Mouse (Mus musculus) frontal cortex, postnatal 10 days (tissue): ENCODE results near the gene Olfr1378.

Experiments
- DNase-seq, 2 experiments: peaks; one replicate each; pipeline ENCODE4 v3.0.0; 2022; ENCODE audit warnings: low spot score in 2 of 2, mixed read lengths in 1 of 2

The Olfr1378 gene

DNA sequence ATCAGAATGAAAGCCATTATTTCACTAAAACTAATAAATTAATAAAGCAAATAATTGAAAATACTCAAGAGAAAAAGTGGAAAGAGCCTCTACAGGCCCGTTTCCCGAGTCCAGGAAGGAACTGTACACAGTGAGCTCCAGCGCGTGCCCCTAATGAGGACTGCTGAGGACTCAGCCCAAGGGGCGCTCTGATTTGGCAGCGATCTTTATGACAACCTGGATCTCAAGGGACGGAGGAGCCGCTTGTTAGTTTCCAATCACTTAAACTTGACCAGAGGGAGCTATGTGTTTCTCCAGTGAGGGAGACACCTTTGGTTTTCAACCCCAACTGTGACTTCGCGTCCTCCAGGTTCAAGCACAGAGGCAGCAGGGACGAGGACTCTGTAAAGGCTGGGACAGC lies at the start of gene Olfr1378:
TSS of gene Olfr1378 (plus strand) at position 301 of the 400 bp plus-strand sequence.
- no peak for DNase-seq

DNA sequence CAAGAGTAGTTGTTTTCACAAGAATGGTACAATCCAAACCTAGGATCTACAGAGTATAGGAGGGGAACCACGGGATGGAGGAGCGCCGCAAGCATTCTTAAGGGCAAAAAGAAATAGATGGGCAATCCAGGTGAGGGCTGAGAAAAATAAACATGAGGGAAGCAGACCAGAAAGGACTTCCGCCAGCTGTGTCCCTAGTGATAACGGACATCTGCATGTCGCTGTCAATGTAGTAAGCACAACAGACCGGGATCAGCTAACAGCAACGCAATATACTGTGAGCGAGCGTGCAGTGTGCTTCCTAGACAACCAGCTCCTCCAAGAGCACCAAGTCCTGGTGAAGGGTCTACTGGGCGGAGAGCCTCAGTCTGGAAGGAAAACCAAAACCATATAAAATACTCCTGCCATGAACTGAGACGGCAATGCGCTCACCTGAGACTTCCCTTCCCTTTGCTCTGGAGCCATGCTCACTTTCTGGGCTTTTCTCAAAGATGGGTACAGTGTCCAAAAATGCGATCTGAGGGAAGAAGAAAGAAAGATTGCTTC lies 35.8 kb upstream of the Olfr1378 start:
- DNase-seq, result no peak

DNA sequence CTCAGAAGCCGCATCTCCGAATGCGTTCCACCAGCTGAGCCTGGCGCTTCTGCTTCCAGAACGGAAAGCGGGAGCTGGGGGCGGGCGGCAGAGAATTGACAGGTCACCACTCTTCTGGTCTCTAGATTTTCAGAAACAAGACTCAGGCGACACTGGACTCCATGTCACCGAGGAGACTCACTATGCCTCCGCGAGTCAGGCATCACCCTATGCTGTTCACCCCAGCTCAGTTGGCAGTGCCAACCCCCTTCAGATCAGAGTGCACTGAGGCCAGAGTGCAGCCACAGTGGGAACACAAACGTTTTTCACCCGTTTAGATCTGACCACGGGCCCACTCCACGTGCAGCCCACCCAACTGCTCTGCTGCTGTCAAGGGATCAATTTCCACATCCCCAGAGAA lies 35.3 kb upstream of the Olfr1378 start:
- DNase-seq, result peak in 1 of 2 experiments; percentile 31

DNA sequence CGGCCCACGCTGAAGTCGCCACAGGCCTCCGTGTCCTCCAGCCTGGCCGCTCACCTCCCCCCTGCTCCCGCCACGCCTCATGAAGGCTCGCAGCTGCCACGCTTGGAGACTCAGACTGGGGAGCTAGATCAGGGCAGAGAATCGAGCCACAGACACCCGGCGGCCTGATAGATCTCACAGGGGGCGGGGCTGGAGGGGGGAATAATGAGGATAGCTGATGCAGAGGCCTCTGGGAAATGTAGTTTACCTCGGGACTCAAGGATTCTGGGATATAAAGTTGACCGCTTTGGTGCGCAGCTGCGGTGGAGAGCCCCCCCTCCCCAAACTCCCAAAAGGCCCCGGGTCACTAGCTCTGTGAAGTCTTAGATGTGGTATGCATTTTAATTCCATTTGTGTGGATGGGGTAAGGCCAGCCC lies 34.9 kb upstream of the Olfr1378 start, which contains the start of gene Zfp354b:
TSS of gene Zfp354b (minus strand) at position 183 of the 416 bp plus-strand sequence.
- peak; percentile 83 to 87 for DNase-seq

DNA sequence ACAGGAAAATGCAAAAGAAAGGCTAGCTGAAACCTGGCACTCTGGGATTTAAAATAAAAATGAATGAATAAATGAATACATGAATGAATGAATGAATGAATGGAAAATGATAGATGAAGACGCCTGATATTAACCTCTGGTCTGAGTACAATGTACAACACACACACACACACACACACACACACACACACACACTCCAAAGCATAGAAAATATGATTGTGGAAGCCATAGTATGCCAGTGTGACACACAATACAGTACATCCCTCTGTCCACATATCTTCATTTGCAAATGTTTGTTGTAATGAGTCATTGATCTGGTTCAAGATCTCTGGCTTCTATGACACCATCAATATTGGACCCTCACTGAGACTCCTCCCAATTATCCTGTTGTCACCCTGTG lies 34.3 kb upstream of the Olfr1378 start:
- no peak for DNase-seq

DNA sequence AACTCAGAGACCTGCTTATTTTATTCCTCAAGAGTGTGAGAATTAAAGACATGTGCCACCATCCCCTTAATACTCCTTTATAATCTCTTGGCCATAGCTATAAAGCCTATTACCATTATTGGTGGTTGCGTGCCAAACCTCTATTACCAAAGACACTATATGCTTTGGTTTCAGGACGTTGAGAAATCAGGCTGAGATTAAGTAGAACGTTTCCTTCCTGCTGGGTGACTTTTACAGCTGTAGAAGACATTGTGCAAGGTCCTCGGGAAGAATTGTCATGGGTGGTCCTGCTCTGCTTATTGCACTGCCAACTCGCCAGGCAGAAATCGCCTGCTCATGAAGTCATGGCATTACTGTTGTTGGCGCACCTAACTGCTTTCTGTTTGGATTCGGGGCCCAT lies 27.9 kb upstream of the Olfr1378 start:
- DNase-seq, result no peak

DNA sequence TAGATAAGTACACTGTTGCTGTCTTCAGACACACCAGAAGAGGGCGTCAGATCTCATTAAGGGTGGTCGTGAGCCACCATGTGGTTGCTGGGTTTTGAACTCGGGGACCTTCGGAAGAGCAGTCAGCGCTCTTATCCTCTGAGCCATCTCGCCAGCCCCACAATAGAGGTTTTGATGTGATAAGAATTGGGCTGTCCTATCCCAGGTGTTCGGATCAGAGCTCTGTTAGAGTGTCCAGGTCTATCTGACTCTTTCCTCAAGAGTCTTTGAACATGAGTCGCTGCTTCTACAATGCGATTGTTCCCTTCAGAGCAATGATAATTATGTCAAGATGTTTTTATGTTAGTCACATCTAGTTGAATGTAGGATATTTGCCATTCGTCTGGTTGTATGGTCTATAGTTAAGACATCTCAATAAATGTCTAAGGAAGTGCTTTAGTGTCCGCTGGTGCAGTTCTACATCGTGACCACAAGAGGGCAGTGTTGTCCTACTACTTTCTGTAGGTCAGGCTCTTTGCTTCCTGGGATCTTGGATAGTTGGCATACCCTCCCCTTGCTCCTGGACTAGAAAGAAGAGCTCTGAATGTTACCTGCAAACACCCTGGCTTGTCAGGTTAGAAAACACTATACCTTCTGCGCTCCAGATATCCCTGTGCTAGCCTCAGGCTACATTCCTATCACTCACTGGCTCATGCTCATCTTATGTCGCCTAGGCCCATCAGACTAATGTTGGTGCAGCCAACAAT lies 26.5 kb upstream of the Olfr1378 start:
- DNase-seq, result no peak

DNA sequence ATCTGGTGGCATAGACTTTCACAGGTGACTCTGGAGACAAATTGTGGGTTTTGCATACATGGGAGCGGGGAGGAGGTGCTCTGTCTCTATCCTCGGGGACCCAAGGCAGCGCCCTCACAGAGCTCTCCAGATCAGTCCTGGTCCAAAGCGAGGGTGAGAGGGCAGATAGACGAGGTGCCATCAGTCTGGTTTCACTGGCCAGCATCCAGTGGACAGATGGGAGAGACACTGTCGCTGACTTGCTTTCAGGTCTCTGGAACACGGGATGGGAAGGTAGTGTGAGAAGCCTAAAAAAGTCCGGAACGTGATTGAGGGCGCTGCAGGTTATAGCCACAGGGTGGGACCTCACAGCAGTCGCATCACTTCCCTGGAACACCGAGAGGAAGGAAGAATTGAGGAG lies 23.9 kb upstream of the Olfr1378 start:
- no peak for DNase-seq

DNA sequence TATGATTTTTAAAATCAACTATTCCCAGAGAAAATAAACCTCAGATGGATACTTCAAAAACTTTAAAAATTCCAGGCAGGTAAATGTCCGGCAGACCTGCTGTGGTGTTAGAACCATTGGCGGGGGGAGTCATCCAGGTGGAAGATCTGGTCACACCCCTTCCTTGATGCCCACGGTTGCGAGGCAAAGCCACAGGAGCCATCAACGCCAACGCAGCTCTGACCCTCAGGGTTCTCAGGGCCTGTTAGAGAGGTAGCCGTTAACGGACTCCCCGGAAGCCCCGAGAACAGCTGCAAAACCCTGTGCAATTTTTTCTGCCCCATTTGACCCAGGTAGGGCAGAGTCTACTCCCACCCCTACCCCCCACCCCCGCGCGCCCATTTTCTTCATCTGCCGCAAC lies 22.8 kb upstream of the Olfr1378 start, which contains the start of gene 4933414I15Rik:
TSS of gene 4933414I15Rik (minus strand) at position 260 of the 400 bp plus-strand sequence.
- no peak for DNase-seq

DNA sequence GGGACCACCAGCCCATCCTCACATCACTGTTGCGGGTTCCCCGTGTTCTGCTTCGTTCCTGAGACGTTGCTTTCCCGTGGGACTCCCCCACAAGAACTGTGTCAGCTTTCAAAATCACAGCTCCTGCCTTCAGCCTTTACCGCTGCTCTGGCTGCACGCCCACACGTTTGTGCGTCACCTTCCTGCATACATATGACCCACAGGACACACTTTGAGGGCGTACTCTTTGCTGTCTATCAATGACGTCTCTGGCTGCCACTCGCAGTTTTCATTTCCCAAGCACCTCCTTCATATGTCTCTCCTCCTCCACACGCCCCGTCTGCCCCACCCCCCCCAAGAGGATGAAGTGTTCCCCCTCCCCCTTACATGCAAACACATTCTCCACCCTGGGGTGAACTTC lies 14.0 kb upstream of the Olfr1378 start:
- DNase-seq, result no peak

DNA sequence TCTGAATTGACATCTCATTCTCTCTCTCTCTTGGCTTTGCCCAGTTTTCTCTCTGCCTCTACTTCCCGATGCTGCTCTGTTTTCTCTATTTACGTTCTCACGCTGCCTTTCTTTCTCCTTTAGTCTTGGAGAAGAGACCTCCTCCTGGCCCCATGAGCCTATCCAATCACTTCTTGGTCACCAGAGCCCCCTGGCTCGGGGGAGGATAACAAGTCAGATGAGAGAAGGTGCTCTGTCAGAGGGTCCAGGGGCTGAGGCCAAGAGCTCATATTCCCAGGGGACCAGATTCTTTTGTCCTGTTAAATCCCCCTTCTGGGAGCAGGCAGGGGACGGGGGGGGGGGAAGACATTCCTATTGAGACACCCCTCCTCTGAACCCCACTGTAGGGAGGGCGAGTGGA lies 12.7 kb upstream of the Olfr1378 start, which contains the start of gene Prop1:
TSS of gene Prop1 (minus strand) at position 101 of the 400 bp plus-strand sequence.
- no peak for DNase-seq

DNA sequence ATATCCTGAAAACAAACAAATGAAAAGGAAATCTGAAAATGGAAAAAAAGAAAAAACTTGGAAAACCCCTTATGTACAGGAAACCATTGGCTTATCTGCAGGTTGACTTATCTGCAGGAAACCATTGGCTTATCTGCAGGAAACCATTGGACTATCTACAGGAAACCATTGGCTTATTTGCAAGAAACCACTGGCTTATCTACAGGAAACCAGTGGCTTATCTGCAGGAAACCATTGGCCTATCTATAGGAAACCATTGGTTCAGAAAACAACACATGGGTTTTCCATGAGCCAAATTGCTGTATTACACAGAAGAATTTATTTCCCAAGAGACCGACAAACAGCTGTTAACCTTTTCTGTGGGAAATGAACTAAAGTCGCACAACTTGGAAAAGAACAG lies 1.4 kb upstream of the Olfr1378 start:
- DNase-seq, result no peak

DNA sequence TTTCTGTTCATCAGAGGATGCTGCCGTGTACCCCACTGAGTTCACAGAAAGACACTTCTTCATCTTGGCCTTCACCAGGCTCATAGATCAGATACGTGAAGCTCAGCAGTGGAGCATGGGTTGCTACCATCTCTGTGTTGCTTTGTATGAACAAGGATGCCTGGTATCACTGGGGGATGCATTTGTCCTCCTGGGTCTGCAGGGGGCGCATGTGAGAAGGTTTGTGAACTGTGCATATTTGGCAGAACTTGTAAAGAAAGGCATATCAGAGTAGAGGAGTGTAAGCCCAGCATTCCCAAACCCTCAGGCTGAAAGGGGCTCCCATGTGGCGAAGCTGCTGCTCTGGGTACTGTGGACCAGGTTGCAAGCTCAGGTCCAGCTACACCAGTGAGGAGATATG lies 10.9 kb downstream of the Olfr1378 start:
- DNase-seq, result no peak

DNA sequence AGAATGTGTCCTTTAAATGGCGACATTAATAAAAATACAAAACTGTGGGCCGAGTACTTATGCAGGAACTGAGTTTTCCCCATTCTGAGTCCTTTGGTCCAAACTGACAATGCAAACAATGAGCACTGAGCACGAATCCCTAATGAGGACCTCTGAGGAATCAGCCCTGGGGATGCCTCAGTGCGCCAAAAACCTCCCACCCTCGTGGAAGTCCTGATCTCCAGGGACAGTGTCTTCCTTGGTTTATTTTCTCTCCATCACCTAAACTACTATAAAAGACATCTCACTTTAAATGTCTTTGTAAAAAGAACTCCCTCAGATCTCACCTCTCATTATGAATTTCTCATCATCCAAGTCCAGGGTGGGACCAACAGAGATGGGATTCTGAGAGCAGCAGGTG lies 15.3 kb downstream of the Olfr1378 start, which contains the start of gene Olfr1377:
TSS of gene Olfr1377 (plus strand) at position 301 of the 400 bp plus-strand sequence.
- no peak for DNase-seq

DNA sequence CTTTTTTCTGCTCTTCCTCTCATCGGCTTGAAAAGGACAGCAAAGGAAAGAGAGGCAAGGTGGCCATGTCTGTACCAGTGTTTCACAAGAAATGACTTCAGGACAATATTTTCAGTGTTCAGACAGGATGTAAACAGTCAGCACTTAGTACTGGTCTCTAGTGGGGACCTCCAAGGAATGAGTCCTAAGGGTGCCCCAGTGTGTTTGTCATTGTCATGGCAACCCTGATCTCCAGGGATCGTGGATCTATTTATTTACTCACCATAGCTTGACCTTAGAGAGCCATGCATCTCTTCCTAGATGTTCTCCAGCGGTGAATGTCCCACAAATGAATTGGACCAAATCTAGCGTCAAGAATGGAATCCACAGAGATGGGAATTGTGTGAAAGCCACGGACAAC lies 37.0 kb downstream of the Olfr1378 start, which contains the start of gene Olfr51:
TSS of gene Olfr51 (plus strand) at position 301 of the 400 bp plus-strand sequence.
- DNase-seq, result no peak

DNA sequence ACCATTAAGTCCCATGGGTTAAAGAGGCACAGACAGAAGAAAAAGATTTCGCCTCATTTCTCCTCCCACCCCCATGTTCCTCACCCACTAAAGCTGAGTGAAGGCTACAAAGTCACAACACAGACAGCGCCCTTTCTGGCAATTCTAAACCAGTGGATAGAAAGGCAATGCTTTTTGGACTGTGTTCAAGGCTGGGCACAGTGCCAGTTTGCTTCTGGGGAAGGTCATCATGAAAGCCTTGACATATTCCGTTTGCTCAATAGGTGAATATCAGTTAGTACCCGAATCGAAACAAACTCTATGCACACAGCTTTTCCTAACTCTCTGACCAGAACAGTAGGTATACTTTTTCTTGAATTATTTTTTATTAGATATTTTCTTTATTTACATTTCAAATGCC lies 45.5 kb downstream of the Olfr1378 start:
- no peak for DNase-seq

DNA sequence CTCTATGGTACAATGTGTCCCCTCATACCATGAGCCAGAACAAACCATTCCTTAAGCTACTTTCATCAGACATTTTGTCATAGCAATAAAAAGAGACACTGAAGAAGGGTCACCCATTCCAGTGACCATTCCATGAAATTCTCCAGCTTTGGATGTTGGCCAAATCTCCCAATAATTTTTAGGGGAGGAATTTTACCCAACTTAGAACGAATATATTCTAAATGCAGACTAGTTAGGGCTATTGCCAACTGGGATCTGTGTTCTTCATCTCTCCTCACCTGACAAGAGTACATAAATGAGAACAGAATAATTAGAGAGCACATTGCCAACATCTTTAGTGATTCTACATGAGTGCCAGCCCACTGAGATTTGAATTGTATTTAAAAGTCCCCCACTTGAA lies 47.6 kb downstream of the Olfr1378 start, which contains the start of gene Olfr54:
TSS of gene Olfr54 (plus strand) at position 301 of the 400 bp plus-strand sequence.
- no peak for DNase-seq

DNA sequence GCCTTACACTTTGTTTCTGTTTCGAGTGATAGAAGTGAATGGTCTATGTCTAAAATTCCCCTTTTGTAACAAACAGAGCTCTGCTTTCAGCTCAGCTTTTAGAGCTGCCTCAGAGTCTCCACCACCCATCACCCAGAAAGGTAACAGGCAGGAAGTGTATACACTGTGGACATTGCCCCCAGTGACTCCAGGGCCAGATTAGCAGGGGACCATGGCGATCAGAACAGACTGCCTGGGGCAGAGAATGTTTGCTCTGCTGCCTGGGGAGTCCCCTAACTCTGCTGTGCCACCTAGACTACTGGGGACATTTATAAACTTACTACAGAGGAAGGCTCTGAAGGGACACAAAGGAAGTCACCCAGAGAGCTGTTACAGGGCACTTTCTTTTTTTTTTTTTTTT lies 50.0 kb downstream of the Olfr1378 start:
- no peak for DNase-seq
